Comparison of ENCODE assay signal across 27 mouse cellular contexts in genomic region chr2:105301531-105301930, GRCm38 (mm10).
DNase-seq lines count a peak whose midpoint lies in the region; ATAC-seq lines count a peak whose summit lies in the region.
"Had no signal": no experiment of that assay in that cellular context is flagged by ENCODE, and none has a peak within 500 bp of the region (broad histone marks: within the 10 kb centered on the region; RNA-seq: fewer than 3 reads in every experiment).

No protein-coding gene starts in this region.

- no peak overlapping the region for H3K4me2 ChIP-seq in hindbrain, embryonic 15.5 days
- no peak overlapping the region for H3K4me2 ChIP-seq in hindbrain, embryonic 11.5 days (replicated peaks; ENCODE audit: low read depth, low read length)
- no peak overlapping the region for H3K4me2 ChIP-seq in forebrain, embryonic 14.5 days (ENCODE audit: low read length)
- H3K4me2 ChIP-seq: embryonic facial prominence, embryonic 15.5 days; hindbrain, embryonic 12.5 days; limb, embryonic 13.5 days; liver, embryonic 11.5 days; lung, embryonic 15.5 days; neural tube, embryonic 15.5 days had no signal

- no peaks in the 10 kb centered on the region for H3K36me3 ChIP-seq in hindbrain, embryonic 15.5 days
- H3K36me3 ChIP-seq in hindbrain, embryonic 11.5 days (ENCODE audit: control insufficient read depth, insufficient read depth, low read length) = no peaks in the 10 kb centered on the region
- no peaks in the 10 kb centered on the region for H3K36me3 ChIP-seq in forebrain, embryonic 14.5 days (ENCODE audit: control insufficient read depth, insufficient read depth, low read length)
- H3K36me3 ChIP-seq: embryonic facial prominence, embryonic 15.5 days; G1E; hindbrain, embryonic 12.5 days; limb, embryonic 13.5 days; lung, embryonic 15.5 days; midbrain, embryonic 10.5 days; neural tube, embryonic 15.5 days had no signal

- peak; percentile 17 to 38 for DNase-seq in cerebellum, postnatal 10 days
- no peak for DNase-seq in cerebellum, adult 9-11 months
- DNase-seq in hindbrain, embryonic 11.5 days (ENCODE audit: low spot score) = no peak
- peak; percentile 64 for DNase-seq in forebrain, embryonic 14.5 days (ENCODE audit: low spot score)
- peak; percentile 38 for DNase-seq in retina, postnatal 1 day
- no peak for DNase-seq in natural killer cell, adult 2 months (ENCODE audit: low spot score in 2 of 2)
- DNase-seq: adrenal gland, adult 8-10 months; cerebellum, adult 8-10 months; embryo, embryonic 11 days; gastrocnemius, adult 2 months; gastrocnemius, postnatal 36 days; heart, postnatal 14 days; right cerebral cortex, adult 18-20 months; spleen, adult 18-20 months; thymus, postnatal 14 days had no signal

- H3K27ac ChIP-seq in hindbrain, embryonic 15.5 days (replicated peaks) = no peak overlapping the region
- H3K27ac ChIP-seq in hindbrain, embryonic 11.5 days (ENCODE audit: low read depth, low read length) = no peak overlapping the region
- H3K27ac ChIP-seq in forebrain, embryonic 14.5 days (ENCODE audit: low read depth, low read length) = no peak overlapping the region
- H3K27ac ChIP-seq: embryonic facial prominence, embryonic 15.5 days; gastrocnemius, adult 2 months; hindbrain, embryonic 12.5 days; layer of hippocampus, adult 2 months; limb, embryonic 13.5 days; lung, embryonic 15.5 days; midbrain, embryonic 10.5 days; neural tube, embryonic 15.5 days had no signal

- 49% methylated on average over 10 of the region's 10 CpGs for WGBS in hindbrain, embryonic 15.5 days
- 72% methylated on average over 10 of the region's 10 CpGs for WGBS in hindbrain, embryonic 11.5 days
- WGBS in forebrain, embryonic 14.5 days = 44% methylated on average over 10 of the region's 10 CpGs

- 0 out of 2 replicates have a peak, but pooled peaks have one; percentile 46 for ATAC-seq in hindbrain, embryonic 15.5 days (ENCODE audit: low FRiP score, low read depth)
- ATAC-seq in hindbrain, embryonic 11.5 days (ENCODE audit: low FRiP score) = no peak
- peak; percentile 74 for ATAC-seq in forebrain, embryonic 14.5 days
- ATAC-seq: intestine, postnatal 0 days had no signal

- no peak overlapping the region for H3K9ac ChIP-seq in hindbrain, embryonic 15.5 days
- H3K9ac ChIP-seq in hindbrain, embryonic 11.5 days (ENCODE audit: low read depth, low read length) = no peak overlapping the region
- no peak overlapping the region for H3K9ac ChIP-seq in forebrain, embryonic 14.5 days (ENCODE audit: low read length)
- H3K9ac ChIP-seq: embryonic facial prominence, embryonic 15.5 days; hindbrain, embryonic 12.5 days; limb, embryonic 13.5 days; lung, embryonic 15.5 days; neural tube, embryonic 15.5 days had no signal

- H3K9me3 ChIP-seq in hindbrain, embryonic 15.5 days = no peaks in the 10 kb centered on the region
- no peaks in the 10 kb centered on the region for H3K9me3 ChIP-seq in hindbrain, embryonic 11.5 days (ENCODE audit: control insufficient read depth, low read length)
- H3K9me3 ChIP-seq in forebrain, embryonic 14.5 days (replicated peaks; ENCODE audit: control insufficient read depth, low read length) = no peaks in the 10 kb centered on the region
- H3K9me3 ChIP-seq: embryonic facial prominence, embryonic 15.5 days; G1E; hindbrain, embryonic 12.5 days; limb, embryonic 13.5 days; lung, embryonic 15.5 days; midbrain, embryonic 10.5 days; neural tube, embryonic 15.5 days had no signal

- H3K27me3 ChIP-seq in hindbrain, embryonic 15.5 days = peaks cover 4% of the 10 kb centered on the region; the same call in 1 of the 2 replicates
- no peaks in the 10 kb centered on the region for H3K27me3 ChIP-seq in hindbrain, embryonic 11.5 days (ENCODE audit: control insufficient read depth, insufficient read depth, low read length)
- H3K27me3 ChIP-seq in forebrain, embryonic 14.5 days (replicated peaks; ENCODE audit: control insufficient read depth, insufficient read depth, low read length) = no peaks in the 10 kb centered on the region
- H3K27me3 ChIP-seq: hindbrain, embryonic 12.5 days; limb, embryonic 13.5 days; lung, embryonic 15.5 days; neural tube, embryonic 15.5 days had no signal

- H3K4me3 ChIP-seq in hindbrain, embryonic 15.5 days = no peak overlapping the region
- no peak overlapping the region for H3K4me3 ChIP-seq in hindbrain, embryonic 11.5 days (ENCODE audit: low read depth, low read length)
- H3K4me3 ChIP-seq in forebrain, embryonic 14.5 days (ENCODE audit: low read depth, low read length) = no peak overlapping the region
- H3K4me3 ChIP-seq: embryonic facial prominence, embryonic 15.5 days; gastrocnemius, adult 2 months; hindbrain, embryonic 12.5 days; layer of hippocampus, adult 2 months; limb, embryonic 13.5 days; lung, embryonic 15.5 days; midbrain, embryonic 10.5 days; myocyte; neural tube, embryonic 15.5 days had no signal

- no peaks in the 10 kb centered on the region for H3K4me1 ChIP-seq in hindbrain, embryonic 15.5 days (replicated peaks)
- H3K4me1 ChIP-seq in hindbrain, embryonic 11.5 days (replicated peaks; ENCODE audit: control insufficient read depth, insufficient read depth, low read length) = no peaks in the 10 kb centered on the region
- H3K4me1 ChIP-seq in forebrain, embryonic 14.5 days (ENCODE audit: control insufficient read depth, insufficient read depth, low read length) = no peaks in the 10 kb centered on the region
- H3K4me1 ChIP-seq: embryonic facial prominence, embryonic 15.5 days; hindbrain, embryonic 12.5 days; limb, embryonic 13.5 days; midbrain, embryonic 10.5 days; neural tube, embryonic 15.5 days had no signal

Comparison
In these comparisons a context has a peak if more than half of its experiments do, and no peak if none do; other contexts are left out.
1. DNase-seq: peak in cerebellum, postnatal 10 days (2 of 2), forebrain, embryonic 14.5 days (single experiment) and retina, postnatal 1 day (single experiment); none in cerebellum, adult 9-11 months (single experiment), hindbrain, embryonic 11.5 days (single experiment) and natural killer cell, adult 2 months (0 of 2).